Mouse (Mus musculus) kidney, embryonic 14.5 days (tissue): ENCODE data around the gene Sinhcaf. TPM values are rescaled to one million over a fixed set of nuclear protein-coding genes. Genes with fewer than 3 reads are reported as not detected.
"Not testable (repeated sequence)": the region's sequence is repeated elsewhere in the genome, so short reads cannot be mapped to it uniquely, and the experiment has no call there.

ENCODE experiments used
- ATAC-seq: fragments of 200-750 bp; cut with Nextera tagmentation; 2 replicates; pipeline ENCODE4 v1.8.0; 2017; ENCODE audit warnings: moderate number of reproducible peaks, mild to moderate bottlenecking, moderate TSS enrichment, moderate library complexity; ENCODE audit not compliant: low FRiP score, low TSS enrichment
- H3K27ac ChIP-seq: fragments of 300-500 bp; sonication (generic); 2 replicates; pipeline ENCODE4 v1.5.1; 2014; ENCODE audit warnings: low read depth, mild to moderate bottlenecking, low read length, moderate library complexity, mixed read lengths
- H3K27me3 ChIP-seq: fragments of 300-500 bp; sonication (generic); 2 replicates; pipeline ENCODE4 v1.6.1; 2014; ENCODE audit warnings: mild to moderate bottlenecking, low read length; ENCODE audit not compliant: control insufficient read depth, insufficient read depth
- H3K36me3 ChIP-seq: fragments of 300-500 bp; sonication (generic); 2 replicates; pipeline ENCODE4 v1.6.1; 2014; ENCODE audit warnings: low read length, mixed read lengths; ENCODE audit not compliant: control insufficient read depth, insufficient read depth
- H3K4me1 ChIP-seq: fragments of 300-500 bp; sonication (generic); 2 replicates; pipeline ENCODE4 v1.6.1; 2014; ENCODE audit warnings: low read length, mixed read lengths; ENCODE audit not compliant: control insufficient read depth, insufficient read depth
- H3K4me2 ChIP-seq: fragments of 300-500 bp; sonication (generic); replicated peaks from 2 replicates; pipeline ENCODE4 v1.6.1; 2014; ENCODE audit warnings: low read depth, mild to moderate bottlenecking, low read length
- H3K4me3 ChIP-seq: fragments of 300-500 bp; sonication (generic); 2 replicates; pipeline ENCODE4 v1.5.1; 2014; ENCODE audit warnings: mild to moderate bottlenecking, low read length
- H3K9ac ChIP-seq: fragments of 300-500 bp; sonication (generic); 2 replicates; pipeline ENCODE4 v1.6.1; 2014; ENCODE audit warnings: low read depth, mild to moderate bottlenecking, low read length, moderate library complexity
- H3K9me3 ChIP-seq: fragments of 300-500 bp; sonication (generic); 2 replicates; pipeline ENCODE4 v1.6.1; 2016; ENCODE audit warnings: low read length; ENCODE audit not compliant: control insufficient read depth
- WGBS: fragments of 180-500 bp; shearing (Covaris S2); extraction: QIAGEN DNeasy Blood & Tissue Kit; methylation state at CpG from one replicate; pipeline ENCODE4 v1.1.7; 2014; 5-methylcytosine and 5-hydroxymethylcytosine counted together
- polyA plus RNA-seq: library from polyadenylated mRNA; unstranded; fragments of >200 nt; fragmentation: Nextera tagmentation; extraction: Ambion mirVana; gene quantifications from 2 replicates; pipeline ENCODE4 v1.2.1, GENCODE M21; 2014

The Sinhcaf gene
- polyA plus RNA-seq, result 146 and 181 TPM in 2 replicates

DNA sequence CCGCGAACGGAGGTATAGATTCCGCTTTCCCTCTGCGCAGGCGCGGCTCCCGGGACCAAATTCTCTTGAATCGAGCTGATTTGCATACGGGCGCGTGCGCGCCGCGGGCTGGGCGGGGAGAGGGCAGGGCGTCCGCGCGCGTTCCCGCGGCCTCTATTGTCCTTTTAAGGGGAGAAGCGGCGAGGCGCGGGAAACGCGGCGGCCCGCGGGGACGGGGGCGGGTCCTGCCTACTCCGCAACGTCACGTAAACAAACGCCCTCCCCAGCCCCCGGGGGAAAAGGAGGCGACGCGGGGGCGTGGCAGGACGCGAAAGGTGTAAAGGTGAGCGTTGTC is at the start of gene Sinhcaf:
Sinhcaf (minus strand) TSS at position 59 of the 334 bp plus-strand sequence.
- H3K9ac ChIP-seq, result peak within 1 kb of the TSS; percentile 97
- peak within 1 kb of the TSS; percentile 88 for H3K27ac ChIP-seq
- H3K4me2 ChIP-seq, result peak within 1 kb of the TSS; percentile 69
- peak within 1 kb of the TSS; percentile 72 for H3K4me3 ChIP-seq
- H3K4me1 ChIP-seq, result peaks cover 11% of the 10 kb centered on the region; the same call in 1 of the 2 replicates
- no peaks in the 10 kb centered on the region for H3K27me3 ChIP-seq
- H3K36me3 ChIP-seq, result peaks cover 5% of the 10 kb centered on the region; the same call in 1 of the 2 replicates
- no peaks in the 10 kb centered on the region for H3K9me3 ChIP-seq
- under 1% methylated on average over 46 of the region's 47 CpGs for WGBS
- peak; percentile 90 for ATAC-seq

GRCm38 (mm10) chr6:148994327-148994999 is 48.2 kb upstream of the Sinhcaf start:
- Histone ChIP-seq H3K36me3 (peaks cover 21% of the 10 kb centered on the region), H3K4me2 (no peak overlapping the region), H3K9me3 (no peaks in the 10 kb centered on the region), H3K9ac (no peak overlapping the region), H3K27me3 (no peaks in the 10 kb centered on the region), H3K27ac (no peak overlapping the region), H3K4me1 (peaks cover 2% of the 10 kb centered on the region; the same call in 1 of the 2 replicates), H3K4me3 (no peak overlapping the region)
- WGBS, result 75% methylated on average over 5 of the region's 5 CpGs
- no peak for ATAC-seq

- no peak overlapping the region for H3K4me2 ChIP-seq
- no peak overlapping the region for H3K9ac ChIP-seq
- peaks cover 14% of the 10 kb centered on the region for H3K36me3 ChIP-seq
- no peaks in the 10 kb centered on the region for H3K27me3 ChIP-seq
- no peaks in the 10 kb centered on the region for H3K9me3 ChIP-seq
- no peak overlapping the region for H3K4me3 ChIP-seq
- WGBS, result 37% methylated on average over 9 of the region's 9 CpGs
- H3K4me1 ChIP-seq, result peaks cover 2% of the 10 kb centered on the region; the same call in 1 of the 2 replicates
- peak; percentile 74 for ATAC-seq
- no peak overlapping the region for H3K27ac ChIP-seq
Observed at GRCm38 (mm10) chr6:148993117-148994077, 47.1 kb upstream of the Sinhcaf start.

DNA sequence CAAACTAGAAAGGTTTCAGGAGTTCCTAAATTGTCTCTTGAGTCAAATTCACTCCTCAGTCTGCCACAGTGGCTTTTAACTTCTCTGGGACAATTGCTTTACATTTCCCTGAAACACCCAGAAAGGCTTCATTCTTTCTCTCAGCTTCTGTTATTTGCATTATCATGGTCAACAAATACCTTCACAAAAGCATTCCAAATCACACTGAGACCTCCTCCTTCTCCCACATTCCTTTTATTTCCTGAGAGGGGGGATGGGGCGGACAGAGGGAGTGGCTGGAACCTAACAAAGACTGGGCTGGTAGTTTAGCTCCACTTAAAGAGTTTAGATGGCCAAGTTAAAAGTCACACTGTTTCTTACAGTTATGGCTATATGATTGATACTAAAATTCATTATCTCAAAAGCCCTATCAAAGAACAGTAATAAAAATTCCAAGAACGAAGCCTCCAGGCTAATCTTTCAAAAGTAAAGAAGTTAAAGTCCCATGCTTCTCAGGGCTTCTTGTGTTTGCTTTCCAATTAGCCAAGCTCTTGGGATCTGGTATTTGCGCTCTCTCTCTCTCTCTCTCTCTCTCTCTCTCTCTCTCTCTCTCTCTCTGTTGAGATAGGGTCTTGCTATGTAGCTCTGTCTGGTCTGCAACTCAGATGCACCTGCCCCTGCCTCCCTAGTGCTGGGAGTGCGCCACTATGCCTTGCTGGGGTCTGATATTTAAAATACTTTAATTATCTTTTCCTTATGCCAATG is 46.3 kb upstream of the Sinhcaf start:
- no peaks in the 10 kb centered on the region for H3K27me3 ChIP-seq
- H3K4me2 ChIP-seq, result no peak overlapping the region
- WGBS, result 63% methylated on average over 4 of the region's 4 CpGs
- no peaks in the 10 kb centered on the region for H3K9me3 ChIP-seq
- H3K9ac ChIP-seq, result no peak overlapping the region
- peaks cover 14% of the 10 kb centered on the region for H3K36me3 ChIP-seq
- H3K4me3 ChIP-seq, result no peak overlapping the region
- ATAC-seq, result no peak
- no peak overlapping the region for H3K27ac ChIP-seq
- H3K4me1 ChIP-seq, result peaks cover 2% of the 10 kb centered on the region; the same call in 1 of the 2 replicates

DNA sequence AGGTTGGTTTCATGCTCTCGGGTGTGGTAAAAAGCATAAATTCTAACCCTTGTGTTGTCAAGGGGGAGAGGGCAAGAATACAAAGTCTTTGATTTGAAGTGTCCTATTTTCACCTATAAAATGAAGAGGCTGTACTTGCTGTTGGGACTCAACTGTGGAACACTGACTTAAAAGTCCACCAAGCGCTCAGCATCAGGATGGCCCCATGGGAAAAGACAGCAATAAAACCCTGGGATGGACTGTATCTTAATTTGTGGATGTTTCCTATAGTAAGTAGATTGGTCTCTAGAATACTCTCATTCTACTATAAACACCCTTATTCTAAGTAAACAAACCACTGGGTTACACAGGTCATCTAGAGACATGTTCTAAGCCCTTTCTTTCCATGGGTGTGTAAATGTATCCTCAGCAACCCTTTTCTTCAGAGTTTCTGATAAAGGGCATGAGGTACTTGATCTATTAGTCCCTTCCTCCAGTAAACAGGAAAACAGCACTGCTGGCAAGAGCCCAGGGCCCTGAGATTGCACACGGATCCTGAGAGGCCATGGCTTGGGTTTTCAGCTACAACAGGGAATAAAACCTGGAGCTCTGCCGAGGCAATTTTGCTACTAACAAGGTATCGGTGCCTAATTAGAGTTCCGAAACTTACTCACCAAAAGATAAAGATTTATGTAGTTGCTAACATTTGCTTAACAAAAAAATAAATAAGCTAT is 45.5 kb upstream of the Sinhcaf start:
- 46% methylated on average over 6 of the region's 6 CpGs for WGBS
- H3K4me2 ChIP-seq, result no peak overlapping the region
- no peaks in the 10 kb centered on the region for H3K27me3 ChIP-seq
- ATAC-seq, result no peak
- peaks cover 2% of the 10 kb centered on the region; the same call in 1 of the 2 replicates for H3K4me1 ChIP-seq
- no peak overlapping the region for H3K9ac ChIP-seq
- H3K27ac ChIP-seq, result no peak overlapping the region
- H3K4me3 ChIP-seq, result no peak overlapping the region
- peaks cover 13% of the 10 kb centered on the region for H3K36me3 ChIP-seq
- H3K9me3 ChIP-seq, result no peaks in the 10 kb centered on the region

GRCm38 (mm10) chr6:148989792-148990491 is 43.7 kb upstream of the Sinhcaf start:
- H3K9ac ChIP-seq, H3K27ac ChIP-seq, H3K9me3 ChIP-seq, H3K36me3 ChIP-seq, ATAC-seq, H3K4me1 ChIP-seq, H3K27me3 ChIP-seq, H3K4me3 ChIP-seq, H3K4me2 ChIP-seq: not testable (repeated sequence)
- 88% methylated on average over 1 of the region's 3 CpGs for WGBS

DNA sequence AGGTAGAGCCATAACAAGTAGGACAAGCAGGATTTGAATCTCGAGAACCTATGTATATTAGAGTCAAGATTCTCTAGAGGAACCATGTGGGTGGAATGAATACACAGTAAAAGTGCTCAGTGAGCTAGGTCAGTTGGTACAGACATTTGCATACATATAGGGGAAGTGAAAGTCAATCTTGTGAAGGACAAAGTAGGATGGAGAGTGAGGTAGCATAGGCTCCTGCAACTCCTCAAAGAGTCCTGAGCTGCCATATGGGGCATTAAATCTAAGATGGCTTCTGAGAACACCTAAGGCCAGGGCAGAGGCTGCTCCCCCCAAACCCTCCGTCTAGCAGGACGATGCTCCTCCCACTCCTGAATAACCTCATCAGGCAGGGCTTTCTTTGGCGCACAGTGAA is 39.7 kb upstream of the Sinhcaf start:
- 85% methylated on average over 4 of the region's 4 CpGs for WGBS
- Histone ChIP-seq H3K4me1 (no peaks in the 10 kb centered on the region), H3K36me3 (no peaks in the 10 kb centered on the region), H3K4me3 (no peak overlapping the region), H3K27me3 (no peaks in the 10 kb centered on the region), H3K27ac (no peak overlapping the region), H3K4me2 (no peak overlapping the region), H3K9ac (no peak overlapping the region), H3K9me3 (no peaks in the 10 kb centered on the region)
- no peak for ATAC-seq

GRCm38 (mm10) chr6:148980495-148980894 is 34.2 kb upstream of the Sinhcaf start:
- H3K4me1 ChIP-seq, result no peaks in the 10 kb centered on the region
- no peaks in the 10 kb centered on the region for H3K36me3 ChIP-seq
- 44% methylated on average over 2 of the region's 3 CpGs for WGBS
- ATAC-seq, result no peak
- H3K9ac ChIP-seq, result no peak overlapping the region
- no peak overlapping the region for H3K27ac ChIP-seq
- no peaks in the 10 kb centered on the region for H3K9me3 ChIP-seq
- no peaks in the 10 kb centered on the region for H3K27me3 ChIP-seq
- no peak overlapping the region for H3K4me2 ChIP-seq
- no peak overlapping the region for H3K4me3 ChIP-seq
